Mouse (Mus musculus) liver, adult 2 months (tissue): ENCODE results near the gene Disc1.

ENCODE experiments used
- CTCF ChIP-seq: fragments of 200-500 bp; IDR thresholded peaks from 2 replicates; pipeline ENCODE4 v1.5.1; 2011; ENCODE audit warnings: low read depth, low read length, control low read depth
- POLR2A ChIP-seq: fragments of 200-500 bp; IDR thresholded peaks from 2 replicates; pipeline ENCODE4 v1.6.1; 2011; ENCODE audit warnings: low read length, control low read depth; ENCODE audit not compliant: insufficient read depth; ENCODE audit errors: extremely low read depth

GRCm38 (mm10) chr8:125258806-125259500 is 205.0 kb downstream of the Disc1 start:
- TF ChIP-seq CTCF (no peak), POLR2A (no peak)
